In genomic region chr3:145828906-145829305, GRCm38 (mm10) we compare ENCODE assay signal across 25 mouse cellular contexts.
DNase-seq lines count a peak whose midpoint lies in the region; ATAC-seq and TF ChIP-seq lines count a peak whose summit lies in the region.
"Had no signal": no experiment of that assay in that cellular context is flagged by ENCODE, and none has a peak within 500 bp of the region (broad histone marks: within the 10 kb centered on the region; RNA-seq: fewer than 3 reads in every experiment).

No protein-coding gene starts in this region.

- H3K4me3 ChIP-seq in hindbrain, embryonic 14.5 days (replicated peaks; ENCODE audit: low read length): no peak overlapping the region
- H3K4me3 ChIP-seq in hindbrain, embryonic 16.5 days (ENCODE audit: low read length): no peak overlapping the region
- H3K4me3 ChIP-seq in lung, postnatal 0 days (ENCODE audit: low read depth, low read length): no peak overlapping the region
- no peak overlapping the region for H3K4me3 ChIP-seq in embryonic fibroblast, embryonic 13.5 days (ENCODE audit: insufficient read depth, low read length)
- H3K4me3 ChIP-seq: embryonic facial prominence, embryonic 10.5 days; embryonic facial prominence, embryonic 13.5 days; forebrain, embryonic 10.5 days; forebrain, embryonic 13.5 days; heart, embryonic 12.5 days; hindbrain, embryonic 15.5 days; intestine, embryonic 15.5 days had no signal

- no peak for TF ChIP-seq EP300 in lung, postnatal 0 days (IDR thresholded peaks at IDR 0.05)

- no peak for TF ChIP-seq CTCF in lung, postnatal 0 days (IDR thresholded peaks at IDR 0.05)
- TF ChIP-seq CTCF in brain, embryonic 14.5 days (IDR thresholded peaks at IDR 0.05; ENCODE audit: borderline replicate concordance, extremely low read depth, insufficient read depth, insufficient read length): no peak
- no peak for TF ChIP-seq CTCF in embryonic fibroblast, embryonic 13.5 days (IDR thresholded peaks at IDR 0.05; ENCODE audit: borderline replicate concordance, insufficient read depth, low read length)

- ATAC-seq in hindbrain, embryonic 14.5 days (ENCODE audit: low FRiP score): 0 out of 2 replicates have a peak, but pooled peaks have one; percentile 9
- ATAC-seq in hindbrain, embryonic 16.5 days: no peak
- peak; percentile 30; the same call in 1 of the 2 replicates for ATAC-seq in lung, postnatal 0 days
- ATAC-seq: CD4-positive, CD25-positive, alpha-beta regulatory T cell, adult 4 months; forebrain, embryonic 13.5 days; forebrain, embryonic 16.5 days; intestine, embryonic 15.5 days had no signal

- WGBS in hindbrain, embryonic 14.5 days: 57% methylated on average over 5 of the region's 5 CpGs
- 49% methylated on average over 5 of the region's 5 CpGs for WGBS in hindbrain, embryonic 16.5 days
- WGBS in lung, postnatal 0 days: 52% methylated on average over 5 of the region's 5 CpGs

- H3K27me3 ChIP-seq in hindbrain, embryonic 14.5 days (ENCODE audit: control insufficient read depth, insufficient read depth, low read length): no peaks in the 10 kb centered on the region
- no peaks in the 10 kb centered on the region for H3K27me3 ChIP-seq in hindbrain, embryonic 16.5 days (replicated peaks; ENCODE audit: control insufficient read depth, insufficient read depth, low read length)
- no peaks in the 10 kb centered on the region for H3K27me3 ChIP-seq in lung, postnatal 0 days (replicated peaks; ENCODE audit: insufficient read depth, low read length)
- H3K27me3 ChIP-seq: embryonic facial prominence, embryonic 13.5 days; forebrain, embryonic 13.5 days; heart, embryonic 12.5 days; hindbrain, embryonic 15.5 days; intestine, embryonic 15.5 days had no signal

- no peaks in the 10 kb centered on the region for H3K36me3 ChIP-seq in hindbrain, embryonic 14.5 days (replicated peaks; ENCODE audit: control insufficient read depth, insufficient read depth)
- no peaks in the 10 kb centered on the region for H3K36me3 ChIP-seq in hindbrain, embryonic 16.5 days (ENCODE audit: control insufficient read depth, insufficient read depth, low read length)
- H3K36me3 ChIP-seq in lung, postnatal 0 days (ENCODE audit: insufficient read depth, low read length): no peaks in the 10 kb centered on the region
- H3K36me3 ChIP-seq: embryonic facial prominence, embryonic 10.5 days; embryonic facial prominence, embryonic 13.5 days; forebrain, embryonic 10.5 days; heart, embryonic 12.5 days; hindbrain, embryonic 15.5 days; intestine, embryonic 15.5 days had no signal

- H3K9ac ChIP-seq in hindbrain, embryonic 14.5 days: no peak overlapping the region
- H3K9ac ChIP-seq in hindbrain, embryonic 16.5 days (ENCODE audit: low read depth, low read length): no peak overlapping the region
- no peak overlapping the region for H3K9ac ChIP-seq in lung, postnatal 0 days (replicated peaks; ENCODE audit: low read depth)
- H3K9ac ChIP-seq: embryonic facial prominence, embryonic 13.5 days; forebrain, embryonic 13.5 days; heart, embryonic 12.5 days; hindbrain, embryonic 15.5 days; intestine, embryonic 15.5 days had no signal

- no peaks in the 10 kb centered on the region for H3K9me3 ChIP-seq in hindbrain, embryonic 14.5 days (ENCODE audit: control insufficient read depth, low read length)
- no peaks in the 10 kb centered on the region for H3K9me3 ChIP-seq in hindbrain, embryonic 16.5 days (ENCODE audit: control insufficient read depth, low read length)
- H3K9me3 ChIP-seq in lung, postnatal 0 days (ENCODE audit: low read length): no peaks in the 10 kb centered on the region
- H3K9me3 ChIP-seq: embryonic facial prominence, embryonic 10.5 days; embryonic facial prominence, embryonic 13.5 days; forebrain, embryonic 10.5 days; forebrain, embryonic 13.5 days; heart, embryonic 12.5 days; hindbrain, embryonic 15.5 days; intestine, embryonic 15.5 days had no signal

- no peak overlapping the region for H3K4me2 ChIP-seq in hindbrain, embryonic 14.5 days (replicated peaks)
- no peak overlapping the region for H3K4me2 ChIP-seq in hindbrain, embryonic 16.5 days (ENCODE audit: low read length)
- H3K4me2 ChIP-seq in lung, postnatal 0 days (replicated peaks; ENCODE audit: low read depth, low read length): no peak overlapping the region
- H3K4me2 ChIP-seq: embryonic facial prominence, embryonic 13.5 days; forebrain, embryonic 13.5 days; heart, embryonic 12.5 days; hindbrain, embryonic 15.5 days; intestine, embryonic 15.5 days had no signal

- H3K4me1 ChIP-seq in hindbrain, embryonic 14.5 days (replicated peaks; ENCODE audit: control insufficient read depth, insufficient read depth, low read length): peaks cover 21% of the 10 kb centered on the region
- H3K4me1 ChIP-seq in hindbrain, embryonic 16.5 days (ENCODE audit: control insufficient read depth, insufficient read depth, low read depth, low read length): peaks cover 12% of the 10 kb centered on the region
- H3K4me1 ChIP-seq in lung, postnatal 0 days (ENCODE audit: insufficient read depth, low read depth, low read length): 0 out of 2 replicates have a peak, but pooled peaks cover 13% of the 10 kb centered on the region
- H3K4me1 ChIP-seq in embryonic fibroblast, embryonic 13.5 days (ENCODE audit: control insufficient read depth, insufficient read depth, low read length): peaks cover 18% of the 10 kb centered on the region

- no peak for DNase-seq in hindbrain, embryonic 14.5 days (ENCODE audit: low spot score)
- DNase-seq in lung, postnatal 0 days (ENCODE audit: low spot score): peak; percentile 42
- DNase-seq in lung, postnatal 36 days: no peak
- peak; percentile 51 for DNase-seq in brain, embryonic 14.5 days (ENCODE audit: low read depth)
- DNase-seq: adrenal gland, adult 2 months; adrenal gland, postnatal 14 days; cerebellum, adult 11-12 months; cerebellum, adult 8-10 months; cerebellum, postnatal 10 days; cerebellum, postnatal 36 days; embryo, embryonic 11 days; gastrocnemius, postnatal 25 days; heart, postnatal 14 days; heart, postnatal 4 days had no signal

- no peak for TF ChIP-seq POLR2A in brain, embryonic 14.5 days (IDR thresholded peaks at IDR 0.05; ENCODE audit: borderline replicate concordance, extremely low read depth, insufficient read depth, insufficient read length, poor library complexity, severe bottlenecking)
- no peak for TF ChIP-seq POLR2A in embryonic fibroblast, embryonic 13.5 days (IDR thresholded peaks at IDR 0.05; ENCODE audit: low read depth, low read length)

- H3K27ac ChIP-seq in hindbrain, embryonic 14.5 days: no peak overlapping the region
- no peak overlapping the region for H3K27ac ChIP-seq in hindbrain, embryonic 16.5 days (ENCODE audit: low read depth, low read length)
- no peak overlapping the region for H3K27ac ChIP-seq in lung, postnatal 0 days (ENCODE audit: low read length)
- peak overlapping the region; percentile 83 for H3K27ac ChIP-seq in embryonic fibroblast, embryonic 13.5 days (ENCODE audit: insufficient read depth, low read length)
- H3K27ac ChIP-seq: embryonic facial prominence, embryonic 10.5 days; embryonic facial prominence, embryonic 13.5 days; forebrain, embryonic 10.5 days; forebrain, embryonic 13.5 days; hindbrain, embryonic 15.5 days; intestine, embryonic 15.5 days had no signal

Comparison
In these comparisons a context has a peak if more than half of its experiments do, and no peak if none do; other contexts are left out.
1. DNase-seq: peak in lung, postnatal 0 days (single experiment) and brain, embryonic 14.5 days (single experiment); none in hindbrain, embryonic 14.5 days (single experiment) and lung, postnatal 36 days (single experiment).